Mouse (Mus musculus) erythroid progenitor cell, adult 5-6 weeks (primary cell): Measurements from ENCODE around the gene Cs. TPM values are rescaled to one million over a fixed set of nuclear protein-coding genes. Genes with fewer than 3 reads are reported as not detected.
A peak's percentile ranks its signal among the peaks of the same experiment; 100 is the strongest.
"Not testable (repeated sequence)": the region's sequence is repeated elsewhere in the genome, so short reads cannot be mapped to it uniquely, and the experiment has no call there.

Experiments used
- ATAC-seq: replicated peaks from 2 replicates; pipeline ENCODE4 v1.8.0; 2016; ENCODE audit warnings: moderate number of reproducible peaks, mild to moderate bottlenecking, moderate TSS enrichment, inconsistent platforms; ENCODE audit not compliant: poor library complexity, low FRiP score, severe bottlenecking
- total RNA-seq, 2 experiments: library from RNA; stranded (forward) in 1 of 2; stranded (reverse) in 1 of 2; fragments of 150-400 nt in 1 of 2; fragments of 186-747, 209-891 nt in 1 of 2; gene quantifications; 2 replicates each; pipeline versions ENCODE4 v1.2.3 to v1.2.4; 2015 to 2017; ENCODE audit warnings: low replicate concordance in 2 of 2

Cs gene
- 92.3 and 106 TPM in 2 replicates for total RNA-seq (2015; ENCODE audit: low replicate concordance)
- total RNA-seq (2017; ENCODE audit: low replicate concordance), result 58.9 and 60.6 TPM in 2 replicates

DNA sequence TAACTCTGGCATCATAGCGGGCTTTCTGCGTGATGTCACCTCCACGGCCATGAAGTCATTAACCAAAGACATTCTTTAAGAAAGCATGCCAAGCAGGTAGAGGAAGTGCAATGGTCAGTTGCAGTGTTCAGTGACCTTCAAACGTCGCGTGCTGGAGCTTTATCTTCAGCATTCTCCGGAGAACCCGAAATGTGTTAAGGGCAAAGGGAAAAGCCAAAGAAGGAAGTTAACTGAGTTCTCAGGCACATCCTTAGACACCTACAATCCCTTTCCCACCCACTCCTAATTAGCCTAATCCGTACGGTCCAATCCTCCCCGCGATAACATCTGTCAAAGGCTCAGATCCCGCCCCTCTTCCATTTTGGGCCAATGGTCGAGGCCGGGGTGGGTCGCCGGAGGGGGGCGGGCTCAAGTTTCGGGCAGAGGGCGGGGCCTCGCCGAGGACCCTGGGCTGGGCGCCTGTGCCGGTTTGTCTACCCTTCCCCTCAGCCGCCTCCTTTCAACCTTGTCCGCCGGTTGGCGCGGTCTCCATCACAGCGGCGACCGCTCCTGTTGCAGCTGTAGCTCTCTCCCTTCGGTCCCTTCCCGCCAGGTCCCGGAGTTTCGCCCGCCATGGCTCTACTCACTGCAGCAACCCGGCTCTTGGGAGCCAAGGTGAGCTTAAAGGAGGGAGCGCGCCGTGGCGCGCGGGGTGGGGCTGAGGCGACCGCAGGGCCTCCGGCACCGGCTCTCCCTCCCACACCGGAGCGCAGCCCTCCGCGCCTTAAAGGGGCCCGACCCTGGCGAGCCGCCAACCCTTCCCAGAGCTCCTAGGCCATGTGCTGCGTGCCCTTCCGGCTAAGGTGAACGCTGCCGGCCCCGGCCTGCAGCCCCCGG is at the start of gene Cs:
Gene Cs (plus strand): TSS at position 429 of the 876 bp plus-strand sequence.
- peak; percentile 71 for ATAC-seq

DNA sequence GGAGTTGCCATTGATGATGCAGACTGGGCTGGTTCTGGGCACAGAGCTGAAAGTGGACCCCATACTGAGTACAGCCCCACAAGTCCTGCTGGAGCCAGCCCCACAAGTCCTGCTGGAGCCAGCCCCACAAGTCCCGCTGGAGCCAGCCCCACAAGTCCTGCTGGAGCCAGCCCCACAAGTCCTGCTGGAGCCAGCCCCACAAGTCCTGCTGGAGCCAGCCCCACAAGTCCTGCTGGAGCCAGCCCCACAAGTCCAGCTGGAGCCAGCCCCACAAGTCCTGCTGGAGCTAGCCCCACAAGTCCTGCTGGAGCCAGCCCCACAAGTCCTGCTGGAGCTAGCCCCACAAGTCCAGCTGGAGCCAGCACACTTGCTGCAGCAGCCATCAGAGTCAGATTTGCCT is 46.9 kb upstream of the Cs start:
- ATAC-seq, result not testable (repeated sequence)

DNA sequence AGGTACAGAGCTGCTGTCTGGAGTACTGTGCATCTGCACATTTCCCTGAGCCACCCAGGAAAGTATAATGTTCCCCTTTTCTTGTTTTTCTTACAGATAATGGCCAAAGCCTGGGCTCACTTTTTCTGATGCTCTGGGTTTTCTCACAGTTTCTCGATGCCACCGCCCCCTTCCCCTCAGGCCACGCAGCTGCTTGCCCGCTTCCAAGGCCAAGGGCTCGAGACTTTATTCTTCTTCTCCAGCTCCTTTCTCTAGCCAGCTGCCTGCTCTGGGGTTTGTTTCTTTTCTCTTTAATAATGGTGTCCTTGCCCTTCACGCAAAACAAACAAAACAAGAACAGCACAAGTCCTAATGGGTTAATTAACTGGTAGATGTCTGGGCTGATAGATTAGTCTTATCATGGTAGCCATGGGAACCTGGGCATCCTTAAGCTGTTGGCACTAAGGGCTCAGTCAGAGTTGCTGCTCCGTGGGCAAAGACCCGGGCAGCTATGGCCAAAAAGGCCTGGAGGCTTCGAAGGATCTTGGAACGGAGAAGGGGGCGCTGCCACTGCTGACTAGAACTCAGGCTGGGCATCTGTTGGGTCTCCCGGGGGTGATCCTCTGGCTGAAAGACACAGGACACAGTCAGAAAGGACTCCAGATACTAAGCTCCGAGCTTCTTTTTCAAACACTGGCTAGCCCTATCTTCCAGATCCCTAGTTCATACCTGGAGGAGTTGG is 41.0 kb upstream of the Cs start:
- no peak for ATAC-seq

- ATAC-seq, result no peak
Measured at GRCm38 (mm10) chr10:128297221-128297620, 40.3 kb upstream of the Cs start.

DNA sequence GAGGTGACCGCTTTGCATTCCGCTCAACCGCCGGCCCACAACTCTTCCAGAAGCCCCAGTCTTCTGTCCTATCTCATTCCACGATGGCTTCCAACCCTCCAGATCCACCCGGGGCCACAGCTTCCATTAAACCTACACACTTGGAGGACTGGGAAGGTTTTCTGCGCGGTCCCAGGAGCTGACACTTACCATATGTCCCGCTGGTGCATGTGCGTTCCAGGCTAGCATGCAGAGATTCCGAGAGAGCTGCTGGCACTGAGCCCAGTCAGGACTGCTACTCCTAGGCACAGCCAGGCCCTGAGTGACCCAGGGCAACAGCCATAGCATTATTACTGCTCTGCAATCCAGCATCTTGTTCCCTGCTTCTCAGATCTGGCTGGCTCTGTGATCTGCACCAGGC is 39.9 kb upstream of the Cs start:
- ATAC-seq, result no peak

- ATAC-seq, result no peak
Measured at GRCm38 (mm10) chr10:128298243-128298642, 39.3 kb upstream of the Cs start.

DNA sequence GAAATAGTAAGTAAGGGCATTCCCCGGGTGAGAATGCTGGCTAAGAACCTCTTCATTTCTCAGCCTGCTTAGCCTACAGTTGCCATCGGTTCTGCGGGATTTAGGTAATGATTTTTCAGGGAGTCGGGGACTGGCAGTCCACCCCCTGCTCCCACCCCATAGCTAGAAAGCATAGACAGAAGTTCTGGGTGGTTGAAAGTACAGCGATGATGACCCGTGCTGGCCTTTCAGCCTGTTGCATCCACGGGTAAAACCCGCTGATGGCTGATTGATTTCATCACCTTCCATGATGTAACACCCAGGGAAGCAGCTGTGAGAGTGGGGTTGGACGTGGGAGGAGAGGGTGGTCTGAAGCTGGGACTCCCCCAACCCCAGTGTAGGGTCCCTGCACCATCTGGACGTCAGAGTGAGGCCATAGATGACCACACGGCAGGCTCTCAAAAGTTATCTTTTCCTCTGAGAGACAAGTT is 38.8 kb upstream of the Cs start, which contains the start of gene Il23a:
Gene Il23a (minus strand): TSS at position 51 of the 470 bp plus-strand sequence.
- no peak for ATAC-seq

GRCm38 (mm10) chr10:128302357-128302756 is 35.2 kb upstream of the Cs start:
- ATAC-seq, result peak; percentile 4; the same call in 1 of the 2 replicates

- peak; percentile 55 for ATAC-seq
Measured at GRCm38 (mm10) chr10:128302785-128303125, 34.8 kb upstream of the Cs start.

DNA sequence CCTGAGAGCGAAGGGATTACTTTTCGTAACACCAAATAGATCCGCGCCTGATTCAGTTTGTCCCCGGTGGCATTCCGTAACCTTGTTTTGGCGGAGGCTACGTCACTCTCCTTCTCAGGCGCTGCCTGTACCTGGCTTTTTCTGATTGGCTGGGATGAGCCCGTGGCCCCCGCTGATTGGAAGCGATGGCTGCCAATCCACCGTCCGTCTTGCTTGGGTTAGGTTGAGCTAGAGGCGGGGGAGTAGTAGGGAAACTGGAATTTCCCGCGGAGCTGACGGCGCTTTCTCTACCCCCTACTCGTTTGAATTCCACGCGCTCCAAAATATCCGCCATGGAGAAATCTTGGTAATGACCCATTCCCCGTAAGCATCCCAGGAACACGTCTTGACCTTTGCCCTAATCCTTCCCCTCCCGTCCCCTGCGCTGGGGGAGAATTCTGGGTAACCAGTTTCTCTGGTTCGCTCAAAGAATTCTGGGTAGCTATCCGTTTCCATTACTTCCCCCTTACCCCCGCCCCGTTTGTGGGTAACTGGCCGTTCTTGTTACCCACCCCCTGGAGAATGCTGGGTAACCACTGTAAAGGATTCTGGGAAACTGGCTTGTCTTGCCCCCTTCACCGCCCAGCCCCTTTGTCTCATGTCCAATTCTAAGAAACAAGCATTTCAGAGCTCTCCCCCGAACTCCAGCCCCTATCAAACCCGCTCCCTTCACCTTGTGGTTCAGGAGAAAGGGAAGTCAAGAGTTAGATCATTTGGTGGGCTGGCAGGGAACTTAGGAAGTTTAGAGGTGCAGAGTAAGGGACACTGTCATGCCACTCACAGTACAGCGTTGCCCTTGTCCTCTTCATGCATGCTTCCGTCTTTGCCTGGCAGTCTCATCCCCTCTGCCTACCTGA is 34.2 kb upstream of the Cs start, which contains the start of gene Pan2:
Gene Pan2 (plus strand): TSS at position 210 of the 896 bp plus-strand sequence.
- peak; percentile 96 for ATAC-seq

DNA sequence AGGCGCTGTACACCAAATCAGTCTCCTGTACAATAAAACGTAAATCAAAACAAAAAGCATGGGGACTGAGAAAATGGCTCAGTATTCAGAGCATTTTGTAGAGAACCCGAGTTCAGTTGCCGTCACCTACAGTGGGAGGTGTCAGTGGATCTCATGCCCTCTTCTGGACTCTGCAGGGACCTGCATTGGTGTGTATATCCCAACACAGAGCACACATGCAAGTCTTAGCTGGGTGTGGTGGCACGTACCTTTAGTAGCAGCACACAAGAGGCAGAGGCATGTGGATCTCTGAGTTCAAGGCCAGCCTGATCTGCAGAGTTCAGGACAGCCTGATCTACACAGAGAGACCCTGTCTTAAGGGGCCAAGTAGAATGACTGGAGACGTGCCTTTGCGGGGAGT is 27.9 kb upstream of the Cs start:
- ATAC-seq, result no peak

DNA sequence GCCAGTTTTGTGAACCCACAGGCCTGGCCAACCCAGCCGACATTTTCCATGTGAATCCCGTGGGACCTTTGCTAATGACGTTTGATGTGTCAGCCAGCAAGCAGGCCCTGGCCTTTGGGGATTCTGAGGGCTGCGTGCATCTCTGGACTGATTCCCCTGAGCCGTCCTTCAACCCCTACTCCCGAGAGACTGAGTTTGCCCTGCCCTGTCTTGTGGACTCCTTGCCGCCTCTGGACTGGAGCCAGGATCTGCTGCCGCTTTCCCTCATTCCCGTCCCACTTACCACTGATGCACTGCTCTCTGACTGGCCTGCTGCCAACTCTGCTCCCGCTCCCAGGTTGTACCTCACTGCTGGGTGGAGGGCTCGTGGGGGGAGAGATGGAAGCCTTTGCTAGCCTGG is 27.4 kb upstream of the Cs start:
- ATAC-seq, result no peak

- no peak for ATAC-seq
Measured at GRCm38 (mm10) chr10:128310902-128311301, 26.6 kb upstream of the Cs start.

DNA sequence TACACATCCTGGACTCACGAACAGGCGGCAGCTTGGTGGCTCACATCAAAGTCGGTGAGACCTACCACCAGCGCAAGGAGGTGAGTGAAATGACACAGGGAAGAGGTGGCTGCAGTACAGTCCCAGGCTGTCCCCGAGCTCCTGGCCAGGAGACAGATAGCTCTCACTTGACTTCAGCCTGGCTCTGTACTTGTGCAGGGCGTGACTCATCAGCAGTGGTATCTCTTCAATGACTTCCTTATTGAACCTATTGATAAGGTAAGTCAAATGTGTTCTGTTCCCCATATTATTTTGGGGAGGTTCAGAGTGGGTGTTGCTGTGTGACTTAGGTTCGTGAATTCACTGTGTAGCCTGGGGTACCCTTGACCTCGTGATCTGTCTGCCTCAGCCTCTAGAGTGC is 22.0 kb upstream of the Cs start:
- ATAC-seq, result 0 out of 2 replicates have a peak, but pooled peaks have one; percentile 21

DNA sequence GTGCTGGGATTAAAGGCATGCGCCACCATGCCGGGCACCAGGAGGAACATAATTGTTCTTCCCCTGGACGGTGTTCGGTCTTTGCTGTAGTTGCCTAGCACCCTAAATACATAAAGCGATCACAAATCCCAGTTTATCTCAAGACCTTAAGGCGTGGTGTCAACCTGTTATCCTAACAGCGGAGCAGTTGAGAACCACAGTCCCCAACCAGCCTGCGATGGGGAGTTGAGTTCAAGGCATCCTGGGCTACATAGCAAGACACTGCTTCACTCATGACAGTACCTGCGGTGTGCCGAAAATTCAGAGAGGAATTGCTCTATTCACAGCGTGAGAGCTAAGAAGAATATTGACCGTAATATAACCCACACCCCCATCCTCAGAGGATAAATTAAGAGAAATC is 15.9 kb upstream of the Cs start:
- no peak for ATAC-seq

DNA sequence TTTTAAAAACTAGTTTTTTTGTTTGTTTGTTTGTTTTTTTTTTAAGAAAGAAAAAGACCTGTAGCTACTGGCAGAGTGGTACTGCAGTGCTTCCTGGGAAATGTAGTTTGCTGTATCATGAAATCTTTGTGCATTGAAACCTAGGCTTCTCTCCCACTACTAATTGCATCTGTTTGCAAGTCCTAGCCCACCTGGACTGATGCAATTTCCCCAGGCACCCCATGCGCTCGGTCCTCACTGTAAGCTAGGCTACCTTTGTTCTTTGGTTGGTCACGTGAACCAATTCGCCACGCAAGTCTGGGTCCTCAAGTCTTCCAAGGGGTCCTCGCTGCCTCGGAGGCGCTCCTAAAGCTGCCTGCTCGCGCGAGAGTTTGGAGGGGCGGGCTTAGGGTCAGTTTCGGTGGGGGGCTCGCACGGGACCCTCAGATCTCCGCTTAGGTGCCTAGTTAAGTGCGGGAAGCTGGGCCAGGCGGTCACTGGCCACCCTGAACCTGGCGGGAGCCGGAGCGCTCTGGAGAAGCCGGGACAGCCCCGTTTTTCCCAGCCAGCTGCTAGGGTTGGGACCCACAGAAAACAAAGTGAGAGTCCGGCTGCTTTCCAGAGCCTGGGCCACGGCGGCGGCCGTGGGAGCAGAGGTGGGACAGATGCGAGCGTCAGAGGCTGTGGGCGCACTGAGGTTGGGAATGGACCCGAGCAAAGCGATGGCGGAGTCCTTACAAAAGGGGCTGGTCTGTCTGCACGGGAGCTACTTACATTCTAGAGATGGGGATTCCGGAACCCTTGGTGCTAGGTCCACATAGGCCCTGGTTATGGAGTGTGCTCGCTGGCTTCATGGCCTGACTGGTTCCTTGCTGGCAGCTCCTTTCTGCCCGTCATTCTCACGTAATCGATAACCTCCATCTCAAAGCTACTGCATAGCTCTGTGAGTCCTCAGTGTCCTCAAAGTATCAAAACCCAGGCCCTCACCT is 15.1 kb upstream of the Cs start, which contains the start of gene Cnpy2:
Gene Cnpy2 (plus strand): TSS at position 319 of the 968 bp plus-strand sequence.
- peak; percentile 77 for ATAC-seq

DNA sequence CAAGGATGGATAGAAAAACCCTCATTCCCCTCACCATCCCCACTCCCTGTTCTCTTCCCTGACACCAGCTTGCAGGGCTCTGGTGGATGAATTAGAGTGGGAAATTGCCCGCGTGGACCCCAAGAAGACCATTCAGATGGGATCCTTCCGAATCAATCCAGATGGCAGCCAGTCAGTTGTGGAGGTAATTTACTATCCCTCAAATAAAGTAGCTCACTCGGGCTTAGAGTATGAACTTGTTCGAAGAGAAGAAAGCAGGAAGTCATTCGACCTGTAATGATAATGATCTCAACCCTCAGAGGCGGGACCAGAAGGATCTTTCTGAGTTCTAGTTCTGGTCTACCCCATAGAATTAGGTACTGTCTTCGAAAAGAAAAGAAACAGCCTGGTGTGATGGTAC is 14.0 kb upstream of the Cs start:
- no peak for ATAC-seq

- ATAC-seq, result no peak
Measured at GRCm38 (mm10) chr10:128326825-128327224, 10.7 kb upstream of the Cs start.
